Mouse (Mus musculus): ENCODE data around the gene P2ry6. TPM values are rescaled to one million over a fixed set of nuclear protein-coding genes. Genes with fewer than 3 reads are reported as not detected.
A peak's percentile ranks its signal among the peaks of the same experiment; 100 is the strongest.

The P2ry6 gene
- polyA plus RNA-seq, 1 experiment, result 59.1 TPM

DNA sequence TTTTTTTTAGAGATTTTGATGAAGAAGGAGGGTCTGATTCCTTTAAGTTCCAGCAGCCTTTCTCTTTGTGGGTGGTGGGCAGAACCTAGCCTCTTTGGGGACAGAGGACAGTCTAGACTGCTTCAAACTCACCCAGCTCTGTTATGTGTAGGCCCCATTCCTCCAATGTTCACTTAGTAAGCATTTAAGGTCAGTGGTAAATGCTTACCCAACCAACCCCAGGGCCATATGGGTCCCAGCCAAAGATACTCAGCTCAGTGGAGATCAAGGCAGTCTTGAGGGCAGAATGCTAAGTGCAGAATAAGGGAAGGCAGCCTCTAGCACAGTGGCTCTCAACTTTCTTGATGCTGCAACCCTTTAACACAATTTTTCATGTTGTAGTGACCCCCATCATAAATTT is 40.9 kb downstream of the P2ry6 start:
- DNase-seq, result no peak
- 0 out of 2 replicates have a peak, but pooled peaks cover 9% of the 10 kb centered on the region for H3K4me1 ChIP-seq (ENCODE audit: control insufficient read depth, insufficient read depth, low read length)
- H3K4me3 ChIP-seq (replicated peaks; ENCODE audit: extremely low read depth, low read depth, low read length), result no peak overlapping the region
- TF ChIP-seq CTCF (IDR thresholded peaks at IDR 0.05; ENCODE audit: insufficient read depth, low read length) (no peak), POLR2A (IDR thresholded peaks at IDR 0.05; ENCODE audit: borderline replicate concordance, extremely low read depth, low read depth, low read length) (no peak)

DNA sequence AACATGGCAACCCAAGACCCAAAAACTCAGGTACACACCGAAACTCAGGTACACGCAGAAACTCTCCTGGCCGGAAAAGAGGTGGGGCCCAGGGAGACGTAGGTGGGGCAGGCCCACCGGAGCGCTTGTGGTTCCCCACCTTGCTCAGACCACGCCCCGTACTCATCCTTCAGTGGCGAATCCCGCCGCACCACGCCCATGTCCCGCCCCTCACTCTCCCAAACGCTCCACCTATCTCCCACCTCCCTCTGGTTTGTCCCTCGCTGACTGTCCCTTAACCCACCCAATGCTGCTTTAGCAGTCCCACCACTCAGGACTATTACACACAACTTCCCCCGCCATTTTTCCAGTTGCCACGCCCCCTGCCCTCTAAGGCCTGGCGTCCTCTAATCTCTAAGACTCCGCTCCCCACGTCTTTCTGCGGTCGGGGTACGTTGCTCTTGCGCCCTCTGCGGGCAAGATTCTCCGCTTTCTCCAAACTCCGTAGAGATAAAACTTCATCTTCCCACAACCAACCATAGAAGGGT is 41.9 kb downstream of the P2ry6 start:
- DNase-seq, result peak; percentile 90
- TF ChIP-seq POLR2A (IDR thresholded peaks at IDR 0.05; ENCODE audit: borderline replicate concordance, extremely low read depth, low read depth, low read length), result peak; percentile 23; the same call in 1 of the 2 replicates
- TF ChIP-seq CTCF (IDR thresholded peaks at IDR 0.05; ENCODE audit: insufficient read depth, low read length), result peak; percentile 74
- WGBS, result under 1% methylated on average over 27 of the region's 27 CpGs
- Histone ChIP-seq H3K4me1 (ENCODE audit: control insufficient read depth, insufficient read depth, low read length) (0 out of 2 replicates have a peak, but pooled peaks cover 9% of the 10 kb centered on the region), H3K4me3 (replicated peaks; ENCODE audit: extremely low read depth, low read depth, low read length) (peak overlapping the region; percentile 59)

DNA sequence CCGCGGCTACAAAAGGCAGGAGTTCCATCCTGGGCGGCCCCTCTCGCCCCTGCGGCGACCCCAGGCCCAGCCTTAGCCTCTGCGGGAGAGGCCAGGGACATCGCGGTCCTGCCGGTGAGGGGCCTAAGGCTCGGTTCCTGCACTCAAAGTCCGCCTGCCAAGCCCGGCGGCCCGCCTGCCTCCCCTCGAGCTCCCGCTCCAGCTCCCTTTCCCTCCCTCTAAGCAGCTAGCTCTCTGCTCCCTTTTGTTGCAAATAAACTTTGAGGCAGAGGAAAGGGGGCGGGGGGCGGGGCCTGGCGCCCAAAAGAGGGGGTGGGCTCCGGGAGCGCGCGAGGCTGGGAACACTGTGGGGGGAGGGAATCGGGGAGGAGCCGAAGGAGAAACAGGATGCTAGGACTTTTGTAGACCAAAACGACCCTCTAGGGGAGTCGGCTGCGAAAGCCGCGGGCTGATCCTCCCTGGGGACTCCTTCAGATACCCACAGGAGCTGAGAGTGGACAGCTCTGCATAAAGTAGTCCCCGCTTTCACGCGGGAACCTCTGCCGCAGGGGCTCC is 42.4 kb downstream of the P2ry6 start, which contains the start of gene Arhgef17:
Gene Arhgef17 (minus strand): TSS at position 182 of the 555 bp plus-strand sequence.
- Histone ChIP-seq H3K4me1 (ENCODE audit: control insufficient read depth, insufficient read depth, low read length) (0 out of 2 replicates have a peak, but pooled peaks cover 11% of the 10 kb centered on the region), H3K4me3 (replicated peaks; ENCODE audit: extremely low read depth, low read depth, low read length) (peak within 1 kb of the TSS; percentile 69)
- TF ChIP-seq CTCF (IDR thresholded peaks at IDR 0.05; ENCODE audit: insufficient read depth, low read length) (no peak), POLR2A (IDR thresholded peaks at IDR 0.05; ENCODE audit: borderline replicate concordance, extremely low read depth, low read depth, low read length) (peak; percentile 77; the same call in 1 of the 2 replicates)
- WGBS, result 0% methylated on average over 35 of the region's 35 CpGs
- DNase-seq, result peak; percentile 63

DNA sequence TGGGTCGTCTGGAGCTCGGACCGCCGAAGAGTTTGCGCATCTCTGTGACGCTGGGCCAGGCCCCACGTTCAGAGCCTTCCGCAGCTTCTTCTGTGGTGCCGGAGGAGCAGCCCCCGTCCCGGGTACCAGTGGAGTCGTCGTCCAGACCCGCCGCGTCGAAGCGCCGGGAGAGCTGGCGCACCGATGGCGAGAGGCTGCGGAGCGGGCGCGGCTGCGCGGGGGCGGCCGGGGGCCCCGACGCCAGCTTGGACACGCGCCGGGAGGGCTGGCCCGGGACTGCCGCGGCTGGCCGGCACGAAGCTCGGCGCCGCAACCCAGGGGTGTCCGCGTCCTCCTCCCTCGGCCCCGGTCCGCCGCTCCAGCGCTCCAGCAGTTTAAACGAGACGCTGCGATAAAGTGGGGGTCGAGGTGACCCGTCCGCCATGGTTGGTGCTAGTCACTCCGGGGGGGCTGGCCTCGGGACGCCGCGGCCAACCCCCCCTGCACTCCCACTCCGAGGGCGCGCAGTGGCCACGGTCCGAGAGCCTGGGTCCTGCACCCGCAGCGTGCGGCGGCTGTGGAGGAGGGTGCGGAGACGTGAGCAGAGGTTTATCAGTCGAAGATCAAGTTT is 43.0 kb downstream of the P2ry6 start:
- Histone ChIP-seq H3K4me3 (replicated peaks; ENCODE audit: extremely low read depth, low read depth, low read length) (peak overlapping the region; percentile 69), H3K4me1 (ENCODE audit: control insufficient read depth, insufficient read depth, low read length) (0 out of 2 replicates have a peak, but pooled peaks cover 11% of the 10 kb centered on the region)
- TF ChIP-seq CTCF (IDR thresholded peaks at IDR 0.05; ENCODE audit: insufficient read depth, low read length), result no peak
- TF ChIP-seq POLR2A (IDR thresholded peaks at IDR 0.05; ENCODE audit: borderline replicate concordance, extremely low read depth, low read depth, low read length), result no peak
- peak; percentile 55 for DNase-seq
- 1% methylated on average over 73 of the region's 73 CpGs for WGBS

DNA sequence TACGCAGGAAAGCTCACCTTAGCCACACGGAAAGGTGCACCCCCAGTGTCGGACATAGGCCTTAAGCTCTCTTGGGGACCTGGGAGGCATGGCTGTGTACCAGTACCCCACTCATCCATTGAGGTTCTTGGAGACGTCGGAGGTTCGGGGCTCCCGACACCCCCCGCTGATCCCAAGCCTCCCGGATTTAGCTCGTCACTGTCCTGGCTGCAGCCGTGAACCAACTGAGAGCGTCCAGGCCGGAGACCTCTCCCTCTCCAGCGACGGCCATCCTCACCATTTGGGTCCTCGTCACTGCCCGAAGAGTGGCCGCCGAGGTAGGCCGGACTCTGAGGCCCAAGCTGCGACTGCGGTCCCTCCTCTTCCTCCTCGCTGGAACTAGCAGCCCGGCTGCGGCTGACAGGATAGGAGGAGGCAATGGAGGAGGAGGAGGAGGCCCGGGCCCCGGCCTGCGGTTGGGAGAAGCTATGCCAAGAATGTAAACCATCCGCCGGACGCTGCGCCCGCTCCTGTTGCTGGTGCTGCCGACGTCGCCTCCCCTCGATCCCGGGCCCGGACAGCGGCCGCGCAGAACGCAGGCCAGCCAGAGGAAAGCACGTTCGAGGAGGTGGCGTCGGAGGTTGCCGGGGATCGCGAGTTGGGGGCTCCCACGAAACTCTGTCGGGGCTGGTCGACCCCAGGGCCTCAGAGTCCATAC is 43.7 kb downstream of the P2ry6 start:
- Histone ChIP-seq H3K4me1 (ENCODE audit: control insufficient read depth, insufficient read depth, low read length) (0 out of 2 replicates have a peak, but pooled peaks cover 11% of the 10 kb centered on the region), H3K4me3 (replicated peaks; ENCODE audit: extremely low read depth, low read depth, low read length) (peak overlapping the region; percentile 69)
- DNase-seq, result peak; percentile 76
- TF ChIP-seq POLR2A (IDR thresholded peaks at IDR 0.05; ENCODE audit: borderline replicate concordance, extremely low read depth, low read depth, low read length), result no peak
- no peak for TF ChIP-seq CTCF (IDR thresholded peaks at IDR 0.05; ENCODE audit: insufficient read depth, low read length)
- 9% methylated on average over 53 of the region's 53 CpGs for WGBS

- WGBS, result 69% methylated on average over 19 of the region's 19 CpGs
- TF ChIP-seq POLR2A (IDR thresholded peaks at IDR 0.05; ENCODE audit: borderline replicate concordance, extremely low read depth, low read depth, low read length), result no peak
- TF ChIP-seq CTCF (IDR thresholded peaks at IDR 0.05; ENCODE audit: insufficient read depth, low read length), result no peak
- Histone ChIP-seq H3K4me3 (replicated peaks; ENCODE audit: extremely low read depth, low read depth, low read length) (peak overlapping the region; percentile 22), H3K4me1 (ENCODE audit: control insufficient read depth, insufficient read depth, low read length) (0 out of 2 replicates have a peak, but pooled peaks cover 11% of the 10 kb centered on the region)
- DNase-seq, result no peak
Observed at GRCm38 (mm10) chr7:100929639-100930303, 44.7 kb downstream of the P2ry6 start.

GRCm38 (mm10) chr7:100928456-100928855 is 46.0 kb downstream of the P2ry6 start:
- peak overlapping the region; percentile 49 for H3K4me3 ChIP-seq (replicated peaks; ENCODE audit: extremely low read depth, low read depth, low read length)
- H3K4me1 ChIP-seq (ENCODE audit: control insufficient read depth, insufficient read depth, low read length), result 0 out of 2 replicates have a peak, but pooled peaks cover 11% of the 10 kb centered on the region
- 45% methylated on average over 9 of the region's 9 CpGs for WGBS

DNA sequence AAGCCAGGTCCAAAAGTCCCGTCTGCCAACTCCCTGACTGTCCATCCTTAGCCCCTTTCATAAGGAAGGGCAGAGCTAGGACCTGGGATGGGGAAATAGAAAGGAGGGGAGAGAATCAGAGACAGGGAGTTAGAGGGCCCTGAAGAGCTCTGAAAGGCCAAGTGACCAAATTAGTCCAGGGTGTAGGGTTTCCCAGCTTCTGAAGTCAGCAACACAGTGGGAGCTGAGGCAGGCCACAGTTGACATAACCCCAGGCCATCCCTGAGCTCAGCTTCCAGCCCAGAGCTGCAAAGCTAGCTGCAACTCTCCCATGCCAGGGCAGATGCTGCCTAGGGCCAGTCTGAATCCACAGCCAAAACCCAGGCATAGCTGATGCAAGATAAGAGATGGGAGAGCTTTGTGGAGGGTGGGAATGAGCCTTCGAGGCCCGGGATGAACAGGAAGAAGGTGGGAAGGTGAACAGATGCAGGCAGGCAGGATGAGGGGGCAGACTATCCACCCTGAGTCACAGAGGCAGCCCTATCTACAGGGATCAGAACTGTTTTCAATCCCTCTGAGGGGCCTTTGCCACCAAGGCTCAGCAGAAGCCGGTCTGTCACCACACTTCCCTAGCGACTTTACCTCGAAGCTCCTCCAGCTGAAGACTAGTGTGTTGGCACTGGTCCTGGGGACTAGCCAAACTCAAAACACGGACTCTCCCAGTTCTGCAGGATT is 47.0 kb downstream of the P2ry6 start:
- DNase-seq, result no peak
- TF ChIP-seq POLR2A (IDR thresholded peaks at IDR 0.05; ENCODE audit: borderline replicate concordance, extremely low read depth, low read depth, low read length), result no peak
- no peak for TF ChIP-seq CTCF (IDR thresholded peaks at IDR 0.05; ENCODE audit: insufficient read depth, low read length)
- WGBS, result 32% methylated on average over 7 of the region's 7 CpGs
- Histone ChIP-seq H3K4me3 (replicated peaks; ENCODE audit: extremely low read depth, low read depth, low read length) (peak overlapping the region; percentile 27), H3K4me1 (ENCODE audit: control insufficient read depth, insufficient read depth, low read length) (0 out of 2 replicates have a peak, but pooled peaks cover 11% of the 10 kb centered on the region)

More at GRCm38 (mm10) chr7:100928456-100928855, 46.0 kb downstream of the P2ry6 start:
- no peak for TF ChIP-seq CTCF (IDR thresholded peaks at IDR 0.05; ENCODE audit: insufficient read depth, low read length)
- no peak for TF ChIP-seq POLR2A (IDR thresholded peaks at IDR 0.05; ENCODE audit: borderline replicate concordance, extremely low read depth, low read depth, low read length)
- no peak for DNase-seq
